Comparison of ENCODE assay signal across 14 mouse cellular contexts in genomic region chr15:25723281-25724113, GRCm38 (mm10).
DNase-seq lines count a peak whose midpoint lies in the region; ATAC-seq and TF ChIP-seq lines count a peak whose summit lies in the region.
"Had no signal": no experiment of that assay in that cellular context is flagged by ENCODE, and none has a peak within 500 bp of the region (broad histone marks: within the 10 kb centered on the region; RNA-seq: fewer than 3 reads in every experiment).

No protein-coding gene starts in this region.

- peak; percentile 58 for ATAC-seq in lung, embryonic 16.5 days (ENCODE audit: low read depth)
- ATAC-seq in stomach, postnatal 0 days (ENCODE audit: low FRiP score, low TSS enrichment), result peak; percentile 48; the same call in 1 of the 2 replicates
- ATAC-seq: inflammation-experienced regulatory T-cells, adult 6 months; Patski had no signal

- TF ChIP-seq POLR2A in lung, adult 2 months (IDR thresholded peaks at IDR 0.05; ENCODE audit: borderline replicate concordance, extremely low read depth, low read depth, low read length), result no peak

- H3K9me3 ChIP-seq in heart, embryonic 10.5 days, result no peaks in the 10 kb centered on the region
- no peaks in the 10 kb centered on the region for H3K9me3 ChIP-seq in lung, embryonic 16.5 days (ENCODE audit: control insufficient read depth, low read length)
- no peaks in the 10 kb centered on the region for H3K9me3 ChIP-seq in stomach, postnatal 0 days (ENCODE audit: control insufficient read depth, low read length)
- H3K9me3 ChIP-seq: liver, embryonic 15.5 days had no signal

- intact Hi-C loops in gastrocnemius, adult 2 months (cut with DNase I), result loop anchor here (5.0 kb wide), 1 partner anchor 81 kb away; no protein-coding TSS in a partner anchor

- no peaks in the 10 kb centered on the region for H3K27me3 ChIP-seq in heart, embryonic 10.5 days (ENCODE audit: insufficient read depth, poor library complexity, severe bottlenecking)
- H3K27me3 ChIP-seq in lung, embryonic 16.5 days (ENCODE audit: control insufficient read depth, insufficient read depth, low read depth, low read length), result no peaks in the 10 kb centered on the region
- H3K27me3 ChIP-seq in stomach, postnatal 0 days (ENCODE audit: control insufficient read depth, insufficient read depth, low read length), result no peaks in the 10 kb centered on the region
- H3K27me3 ChIP-seq: liver, embryonic 15.5 days; Patski had no signal

- peak; percentile 83 for DNase-seq in heart, adult 11 months
- no peak for DNase-seq in heart, embryonic 10.5 days (ENCODE audit: low spot score)
- peak; percentile 39 to 72 for DNase-seq in lung, adult 18-20 months
- DNase-seq in lung, adult 2 months, result no peak
- no peak for DNase-seq in stomach, postnatal 0 days (ENCODE audit: low spot score)
- DNase-seq in adrenal gland, postnatal 36 days, result no peak
- no peak for DNase-seq in gastrocnemius, adult 2 months
- DNase-seq: adrenal gland, postnatal 25 days; cerebellum, adult 18-20 months had no signal

- peaks cover 16% of the 10 kb centered on the region; the same call in 1 of the 2 replicates for H3K36me3 ChIP-seq in heart, embryonic 10.5 days
- peaks cover 17% of the 10 kb centered on the region for H3K36me3 ChIP-seq in lung, embryonic 16.5 days (ENCODE audit: control insufficient read depth, insufficient read depth, low read length)
- H3K36me3 ChIP-seq in stomach, postnatal 0 days (ENCODE audit: control insufficient read depth, insufficient read depth, low read length), result peaks cover 13% of the 10 kb centered on the region; the same call in 1 of the 2 replicates
- H3K36me3 ChIP-seq: liver, embryonic 15.5 days had no signal

- WGBS in heart, embryonic 10.5 days, result 68% methylated on average over 12 of the region's 12 CpGs
- 32% methylated on average over 12 of the region's 12 CpGs for WGBS in lung, adult 2 months
- WGBS in lung, embryonic 16.5 days, result 30% methylated on average over 12 of the region's 12 CpGs
- 35% methylated on average over 12 of the region's 12 CpGs for WGBS in stomach, postnatal 0 days

- H3K9ac ChIP-seq in lung, embryonic 16.5 days (ENCODE audit: low read length), result no peak overlapping the region
- no peak overlapping the region for H3K9ac ChIP-seq in stomach, postnatal 0 days (ENCODE audit: low read length)
- H3K9ac ChIP-seq: liver, embryonic 15.5 days had no signal

- no peak overlapping the region for H3K27ac ChIP-seq in heart, embryonic 10.5 days
- H3K27ac ChIP-seq in lung, embryonic 16.5 days (ENCODE audit: low read length), result 0 out of 2 replicates have a peak overlapping the region, but pooled peaks have one; percentile 7
- peak overlapping the region; percentile 58 for H3K27ac ChIP-seq in stomach, postnatal 0 days (replicated peaks)
- no peak overlapping the region for H3K27ac ChIP-seq in gastrocnemius, adult 2 months
- H3K27ac ChIP-seq: liver, embryonic 15.5 days had no signal

- H3K4me1 ChIP-seq in heart, embryonic 10.5 days, result no peaks in the 10 kb centered on the region; the same call in 1 of the 2 replicates
- H3K4me1 ChIP-seq in lung, adult 2 months (ENCODE audit: control insufficient read depth, insufficient read depth, low read length), result no peaks in the 10 kb centered on the region; the same call in 1 of the 2 replicates
- H3K4me1 ChIP-seq in lung, embryonic 16.5 days (replicated peaks; ENCODE audit: control insufficient read depth, insufficient read depth, low read length), result peaks cover 7% of the 10 kb centered on the region; the same call in 1 of the 2 replicates
- H3K4me1 ChIP-seq in stomach, postnatal 0 days (replicated peaks; ENCODE audit: control insufficient read depth, insufficient read depth), result no peaks in the 10 kb centered on the region
- H3K4me1 ChIP-seq: liver, embryonic 15.5 days had no signal

- no peak overlapping the region for H3K4me2 ChIP-seq in lung, embryonic 16.5 days (ENCODE audit: low read depth, low read length)
- no peak overlapping the region for H3K4me2 ChIP-seq in stomach, postnatal 0 days (replicated peaks; ENCODE audit: low read depth)
- H3K4me2 ChIP-seq: liver, embryonic 15.5 days had no signal

- TF ChIP-seq EP300 in stomach, postnatal 0 days (optimal IDR thresholded peaks at IDR 0.05), result no peak

- no peak for TF ChIP-seq CTCF in lung, adult 2 months (IDR thresholded peaks at IDR 0.05; ENCODE audit: insufficient read depth, low read length)
- TF ChIP-seq CTCF in stomach, postnatal 0 days (IDR thresholded peaks at IDR 0.05; ENCODE audit: low read depth), result no peak
- TF ChIP-seq CTCF in gastrocnemius, adult 2 months (IDR thresholded peaks at IDR 0.05), result no peak

- no peak overlapping the region for H3K4me3 ChIP-seq in heart, embryonic 10.5 days
- H3K4me3 ChIP-seq in lung, adult 2 months (replicated peaks; ENCODE audit: extremely low read depth, low read depth, low read length), result no peak overlapping the region
- no peak overlapping the region for H3K4me3 ChIP-seq in lung, embryonic 16.5 days (ENCODE audit: low read length)
- H3K4me3 ChIP-seq in stomach, postnatal 0 days (ENCODE audit: low read depth, low read length), result no peak overlapping the region
- H3K4me3 ChIP-seq in gastrocnemius, adult 2 months, result no peak overlapping the region
- H3K4me3 ChIP-seq: erythroblast, embryonic 14.5 days; liver, embryonic 15.5 days had no signal

Comparison
In these comparisons a context has a peak if more than half of its experiments do, and no peak if none do; other contexts are left out.
1. DNase-seq: peak in heart, adult 11 months (single experiment) and lung, adult 18-20 months (2 of 2); none in heart, embryonic 10.5 days (single experiment), lung, adult 2 months (single experiment), stomach, postnatal 0 days (single experiment), adrenal gland, postnatal 36 days (0 of 2) and gastrocnemius, adult 2 months (single experiment).
2. H3K27ac ChIP-seq: peak in lung, embryonic 16.5 days (single experiment) and stomach, postnatal 0 days (single experiment); none in heart, embryonic 10.5 days (single experiment) and gastrocnemius, adult 2 months (single experiment).